Mouse (Mus musculus) embryonic facial prominence, embryonic 11.5 days (tissue): ENCODE results near the gene Bex2. TPM values are rescaled to one million over a fixed set of nuclear protein-coding genes. Genes with fewer than 3 reads are reported as not detected.
"Not testable (repeated sequence)": the region's sequence is repeated elsewhere in the genome, so short reads cannot be mapped to it uniquely, and the experiment has no call there.

ENCODE experiments used
- ATAC-seq: fragments of 200-750 bp; cut with Nextera tagmentation; replicated peaks from 2 replicates; pipeline ENCODE4 v1.8.0; 2017; ENCODE audit warnings: low read depth; ENCODE audit not compliant: insufficient number of reproducible peaks, low FRiP score, low TSS enrichment
- DNase-seq: peaks from one replicate; pipeline ENCODE4 v3.0.0-alpha.2; 2015; ENCODE audit warnings: low spot score
- H3K27ac ChIP-seq: fragments of 300-500 bp; sonication (generic); replicated peaks from 2 replicates; pipeline ENCODE4 v1.5.1; 2014; ENCODE audit warnings: mild to moderate bottlenecking, low read depth, low read length, control low read depth
- H3K27me3 ChIP-seq: fragments of 300-500 bp; sonication (generic); 2 replicates; pipeline ENCODE4 v1.6.1; 2014; ENCODE audit warnings: mild to moderate bottlenecking, low read length, moderate library complexity, mixed read lengths; ENCODE audit not compliant: control insufficient read depth, insufficient read depth
- H3K36me3 ChIP-seq: fragments of 300-500 bp; sonication (generic); replicated peaks from 2 replicates; pipeline ENCODE4 v1.6.1; 2014; ENCODE audit warnings: low read depth, mild to moderate bottlenecking, low read length, moderate library complexity, mixed read lengths; ENCODE audit not compliant: control insufficient read depth, insufficient read depth
- H3K4me1 ChIP-seq: fragments of 300-500 bp; sonication (generic); 2 replicates; pipeline ENCODE4 v1.6.1; 2014; ENCODE audit warnings: low read length, mixed read lengths; ENCODE audit not compliant: control insufficient read depth, insufficient read depth
- H3K4me2 ChIP-seq: fragments of 300-500 bp; sonication (generic); 2 replicates; pipeline ENCODE4 v1.6.1; 2014; ENCODE audit warnings: low read depth, mild to moderate bottlenecking, control low read depth, low read length, moderate library complexity
- H3K4me3 ChIP-seq: fragments of 300-500 bp; sonication (generic); 2 replicates; pipeline ENCODE4 v1.5.1; 2014; ENCODE audit warnings: low read depth, low read length, control low read depth
- H3K9ac ChIP-seq: fragments of 300-500 bp; sonication (generic); replicated peaks from 2 replicates; pipeline ENCODE4 v1.6.1; 2014; ENCODE audit warnings: mild to moderate bottlenecking, control low read depth, low read length
- H3K9me3 ChIP-seq: fragments of 300-500 bp; sonication (generic); replicated peaks from 2 replicates; pipeline ENCODE4 v1.6.1; 2016; ENCODE audit warnings: mild to moderate bottlenecking, low read length, inconsistent platforms, mixed read lengths; ENCODE audit not compliant: control insufficient read depth
- WGBS: fragments of 180-500 bp; shearing (Covaris S2); extraction: QIAGEN DNeasy Blood & Tissue Kit; methylation state at CpG from one replicate; pipeline ENCODE4 v1.1.7; 2014; 5-methylcytosine and 5-hydroxymethylcytosine counted together
- polyA plus RNA-seq: library from polyadenylated mRNA; unstranded; fragments of >200 nt; fragmentation: Nextera tagmentation; extraction: Ambion mirVana; gene quantifications from 2 replicates; pipeline ENCODE4 v1.2.1, GENCODE M21; 2014

Gene Bex2
- polyA plus RNA-seq, 1 experiment from 2014 or later, result 209 TPM

GRCm38 (mm10) chrX:136085155-136085554, 17.1 kb upstream of the Bex2 start, which contains the start of gene Nxf3:
Gene Nxf3, minus strand, starts transcription at chrX:136085255.
- no peak for DNase-seq
- no peak for ATAC-seq
- Histone ChIP-seq H3K4me2 (no peak within 1 kb of the TSS), H3K4me3 (no peak within 1 kb of the TSS), H3K36me3 (no peaks in the 10 kb centered on the region), H3K9me3 (no peaks in the 10 kb centered on the region), H3K9ac (no peak within 1 kb of the TSS), H3K27me3 (no peaks in the 10 kb centered on the region), H3K27ac (no peak within 1 kb of the TSS), H3K4me1 (no peaks in the 10 kb centered on the region)
- WGBS, result 79% methylated on average over 9 of the region's 9 CpGs

DNA sequence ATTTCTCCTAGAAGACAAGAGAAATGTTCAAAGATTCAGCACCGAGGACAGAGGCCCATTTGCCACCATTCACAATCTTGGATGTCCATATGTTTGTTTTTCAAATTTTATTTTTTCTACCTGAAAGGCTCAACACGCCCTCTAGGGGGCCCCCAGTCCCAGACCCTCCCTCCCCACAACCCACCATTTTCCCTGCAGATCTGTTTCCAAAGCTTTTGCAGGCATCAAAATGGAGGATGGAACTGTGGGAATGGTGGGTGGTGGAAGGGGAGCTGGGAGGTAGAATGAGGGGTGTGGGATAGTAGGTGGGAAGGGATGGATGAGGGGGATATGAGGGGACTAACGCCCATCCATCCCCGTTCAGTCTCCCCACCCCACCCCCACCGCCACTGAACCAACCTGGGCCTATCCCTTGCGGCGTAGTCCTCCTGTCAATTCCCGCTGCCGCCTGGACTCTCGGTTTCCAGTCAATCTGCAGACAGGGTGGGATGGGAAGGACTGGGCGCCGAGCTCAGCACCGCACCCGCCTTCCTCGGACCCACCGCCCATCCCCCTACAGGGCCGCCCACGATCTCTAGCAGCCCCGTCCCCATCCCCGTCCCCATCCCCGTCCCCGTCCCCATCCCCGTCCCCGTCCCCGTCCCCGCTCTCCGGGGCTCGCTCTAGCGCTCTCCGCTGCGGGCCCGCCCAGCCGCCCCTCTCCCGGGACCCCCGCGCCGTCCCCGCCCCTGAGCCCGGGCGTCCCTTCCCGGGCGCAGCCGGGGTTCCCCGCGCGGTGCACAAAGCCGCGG, 640 bp downstream of the Bex2 start:
- H3K27ac ChIP-seq, H3K9me3 ChIP-seq, H3K27me3 ChIP-seq, H3K4me1 ChIP-seq, H3K4me2 ChIP-seq, H3K36me3 ChIP-seq: not testable (repeated sequence)
- 18% methylated on average over 9 of the region's 48 CpGs for WGBS
- Histone ChIP-seq H3K4me3 (peak overlapping the region; percentile 34), H3K9ac (peak overlapping the region; percentile 50)
- ATAC-seq (peak; percentile 85), DNase-seq (peak; percentile 70)

- H3K4me1 ChIP-seq, result no peaks in the 10 kb centered on the region
- no peak overlapping the region for H3K27ac ChIP-seq
- H3K9me3 ChIP-seq, result no peaks in the 10 kb centered on the region
- no peak overlapping the region for H3K4me2 ChIP-seq
- H3K9ac ChIP-seq, result no peak overlapping the region
- DNase-seq (no peak), ATAC-seq (no peak)
- H3K4me3 ChIP-seq, result no peak overlapping the region
- no peaks in the 10 kb centered on the region for H3K27me3 ChIP-seq
- no peaks in the 10 kb centered on the region for H3K36me3 ChIP-seq
- 77% methylated on average over 1 of the region's 1 CpGs for WGBS
These were observed 7.3 kb downstream of the Bex2 start for GRCm38 (mm10) chrX:136060698-136061097.

- no peak overlapping the region for H3K9ac ChIP-seq
- H3K4me1 ChIP-seq, result no peaks in the 10 kb centered on the region
- H3K27me3 ChIP-seq, result no peaks in the 10 kb centered on the region
- DNase-seq (no peak), ATAC-seq (no peak)
- H3K4me2 ChIP-seq, result no peak overlapping the region
- no peak overlapping the region for H3K27ac ChIP-seq
- no peak overlapping the region for H3K4me3 ChIP-seq
- H3K36me3 ChIP-seq, result no peaks in the 10 kb centered on the region
- no peaks in the 10 kb centered on the region for H3K9me3 ChIP-seq
- whole genome bisulfite sequencing, result 73% methylated on average over 2 of the region's 2 CpGs
These were observed 16.8 kb downstream of the Bex2 start for GRCm38 (mm10) chrX:136051219-136051618.

DNA sequence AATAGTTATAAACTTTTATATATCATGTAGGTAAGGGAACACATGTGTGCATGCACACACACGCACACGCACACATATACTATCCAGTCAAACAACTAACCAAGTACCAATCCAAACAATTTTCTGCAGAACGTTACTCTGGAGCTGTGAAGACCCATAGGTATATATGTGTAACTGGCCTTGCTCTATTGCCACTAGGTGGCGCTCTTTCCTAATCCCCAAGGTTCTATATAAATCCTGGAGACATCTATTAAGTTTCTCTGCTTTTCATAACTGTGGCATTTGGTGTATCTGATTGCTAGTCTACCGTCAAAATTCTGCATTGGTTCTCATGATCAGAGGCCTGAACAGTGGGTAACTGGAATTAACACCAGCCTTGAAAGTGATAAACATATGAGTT, 20.5 kb downstream of the Bex2 start:
- Histone ChIP-seq H3K9me3 (no peaks in the 10 kb centered on the region), H3K4me3 (no peak overlapping the region), H3K27me3 (no peaks in the 10 kb centered on the region), H3K9ac (no peak overlapping the region), H3K27ac (no peak overlapping the region), H3K4me1 (no peaks in the 10 kb centered on the region), H3K36me3 (no peaks in the 10 kb centered on the region), H3K4me2 (no peak overlapping the region)
- ATAC-seq, result no peak
- 21% methylated on average over 5 of the region's 5 CpGs for WGBS
- DNase-seq, result peak; percentile 82

DNA sequence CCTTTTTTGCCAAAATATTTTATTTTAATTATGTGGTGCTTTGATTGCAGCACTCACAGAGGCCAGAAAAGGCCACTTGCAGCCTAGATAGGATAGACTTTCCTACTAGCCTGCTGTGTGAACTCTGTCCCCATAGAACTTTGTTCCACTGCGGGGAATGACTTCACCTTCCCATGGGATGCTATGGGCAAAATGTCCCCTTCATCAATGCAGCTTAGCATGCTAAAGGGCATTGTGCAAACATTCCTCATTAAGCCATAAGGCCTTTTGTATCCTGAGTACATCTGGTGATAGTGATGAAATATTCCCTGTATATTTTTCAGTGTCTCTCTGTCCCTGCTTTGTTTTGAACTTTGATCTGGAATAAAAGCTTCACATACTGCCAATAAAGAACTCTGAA, 24.3 kb downstream of the Bex2 start:
- WGBS, result 86% methylated on average over 1 of the region's 1 CpGs
- Histone ChIP-seq H3K27ac (no peak overlapping the region), H3K4me1 (no peaks in the 10 kb centered on the region), H3K4me3 (no peak overlapping the region), H3K36me3 (no peaks in the 10 kb centered on the region), H3K9ac (no peak overlapping the region), H3K27me3 (no peaks in the 10 kb centered on the region), H3K4me2 (no peak overlapping the region), H3K9me3 (no peaks in the 10 kb centered on the region)
- DNase-seq (no peak), ATAC-seq (no peak)

GRCm38 (mm10) chrX:136032799-136033763, 35.0 kb downstream of the Bex2 start, which contains the start of gene Arxes1:
Gene Arxes1, plus strand, starts transcription at chrX:136033367.
- 50% methylated on average over 1 of the region's 49 CpGs for WGBS
- H3K36me3 ChIP-seq, DNase-seq, H3K9me3 ChIP-seq, H3K9ac ChIP-seq, H3K27me3 ChIP-seq, H3K4me1 ChIP-seq, H3K27ac ChIP-seq: not testable (repeated sequence)
- peak within 1 kb of the TSS; percentile 18 for H3K4me3 ChIP-seq
- peak within 1 kb of the TSS; percentile 27 for H3K4me2 ChIP-seq
- ATAC-seq, result peak; percentile 96

DNA sequence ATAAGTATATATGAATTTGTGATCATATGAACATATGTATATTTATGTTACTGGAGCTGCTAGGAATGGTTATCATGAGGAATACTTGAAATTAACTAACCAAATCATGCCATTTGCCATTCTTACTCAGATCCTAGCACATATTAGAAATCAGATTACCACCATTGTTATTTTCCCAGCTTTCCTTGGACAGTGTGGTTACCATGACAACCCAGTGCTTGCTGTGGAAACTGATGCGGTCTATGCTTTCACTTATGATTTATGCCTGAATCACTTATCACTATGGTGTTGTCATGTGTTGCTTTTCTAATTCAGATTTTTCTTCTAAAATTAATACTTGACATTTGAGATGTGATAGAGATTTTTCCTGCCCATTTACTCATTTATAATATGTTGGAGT, 37.7 kb downstream of the Bex2 start:
- H3K4me2 ChIP-seq, result no peak overlapping the region
- ATAC-seq, result no peak
- H3K36me3 ChIP-seq, result no peaks in the 10 kb centered on the region
- no peak overlapping the region for H3K9ac ChIP-seq
- DNase-seq, result no peak
- no peaks in the 10 kb centered on the region for H3K9me3 ChIP-seq
- H3K4me3 ChIP-seq, result no peak overlapping the region
- no peaks in the 10 kb centered on the region for H3K27me3 ChIP-seq
- 72% methylated on average over 1 of the region's 1 CpGs for WGBS
- no peaks in the 10 kb centered on the region for H3K4me1 ChIP-seq
- no peak overlapping the region for H3K27ac ChIP-seq
